Mouse (Mus musculus) bone marrow, adult 2 months (tissue): Measurements from ENCODE around the gene Cyb5r3. TPM values are rescaled to one million over a fixed set of nuclear protein-coding genes. Genes with fewer than 3 reads are reported as not detected.

ENCODE experiments used
- H3K27ac ChIP-seq: fragments of 200-500 bp; 2 replicates; pipeline ENCODE4 v1.5.1; 2012; ENCODE audit warnings: low read depth, mild to moderate bottlenecking, control low read depth, inconsistent platforms, low read length; ENCODE audit not compliant: control insufficient read depth, poor library complexity, insufficient read depth
- H3K4me1 ChIP-seq: fragments of 200-500 bp; 2 replicates; pipeline ENCODE4 v1.6.1; 2011; ENCODE audit warnings: low read length; ENCODE audit not compliant: control insufficient read depth, insufficient read depth
- H3K4me3 ChIP-seq: fragments of 200-500 bp; replicated peaks from 2 replicates; pipeline ENCODE3; 2011; ENCODE audit warnings: mild to moderate bottlenecking, low read depth, low read length, control low read depth; ENCODE audit not compliant: control insufficient read depth
- CTCF ChIP-seq: fragments of 200-500 bp; IDR thresholded peaks from 2 replicates; pipeline ENCODE4 v1.5.1; 2011; ENCODE audit warnings: low read length, control low read depth; ENCODE audit not compliant: control insufficient read depth, insufficient read depth
- POLR2A ChIP-seq: fragments of 200-500 bp; IDR thresholded peaks from 2 replicates; pipeline ENCODE4 v1.6.1; 2011; ENCODE audit warnings: low read depth, mild to moderate bottlenecking, control low read depth, low read length, borderline replicate concordance; ENCODE audit not compliant: control insufficient read depth
- WGBS: fragments of 180-500 bp; shearing (Covaris S2); methylation state at CpG from one replicate; pipeline ENCODE4 v1.1.7; 2018; 5-methylcytosine and 5-hydroxymethylcytosine counted together
- polyA plus RNA-seq: library from polyadenylated mRNA; stranded (reverse); fragments of >200 nt; gene quantifications from 2 replicates; pipeline ENCODE4 v1.2.4, GENCODE M21; 2011; ENCODE audit warnings: low replicate concordance; ENCODE audit not compliant: missing spikeins, insufficient read depth, insufficient read length

The Cyb5r3 gene
- polyA plus RNA-seq, 1 experiment: 53.6 TPM

- Histone ChIP-seq H3K4me3 (no peak overlapping the region), H3K27ac (no peak overlapping the region), H3K4me1 (no peaks in the 10 kb centered on the region)
- no peak for TF ChIP-seq CTCF
- TF ChIP-seq POLR2A: no peak
- WGBS: 84% methylated on average over 6 of the region's 6 CpGs
These were observed 64.6 kb downstream of the Cyb5r3 start for GRCm38 (mm10) chr15:83107814-83108213.

GRCm38 (mm10) chr15:83106426-83106825, 66.0 kb downstream of the Cyb5r3 start:
- no peak for TF ChIP-seq CTCF
- TF ChIP-seq POLR2A: no peak
- WGBS: 86% methylated on average over 6 of the region's 6 CpGs
- H3K4me1 ChIP-seq: no peaks in the 10 kb centered on the region
- H3K27ac ChIP-seq: no peak overlapping the region
- H3K4me3 ChIP-seq: no peak overlapping the region

Other genes starting within 250 kb of the Cyb5r3 start
- gene Tcf20, start 184.7 kb downstream of the Cyb5r3 start, polyA plus RNA-seq: 13.8 and 26.4 TPM in 2 replicates
- 26.4 and 69.6 TPM in 2 replicates for gene Nfam1, start 139.3 kb downstream of the Cyb5r3 start, polyA plus RNA-seq
- 22.8 and 31.5 TPM in 2 replicates for gene Serhl, start 83.1 kb downstream of the Cyb5r3 start, polyA plus RNA-seq
- gene Rrp7a, start 49.8 kb downstream of the Cyb5r3 start, polyA plus RNA-seq: 24.6 and 31.6 TPM in 2 replicates
- gene Poldip3, start 23.2 kb downstream of the Cyb5r3 start, polyA plus RNA-seq: 24.6 and 42.3 TPM in 2 replicates
- 1.1 and 4.7 TPM in 2 replicates for gene A4galt, start 79.2 kb upstream of the Cyb5r3 start, polyA plus RNA-seq
- gene Arfgap3, start 177.7 kb upstream of the Cyb5r3 start, polyA plus RNA-seq: 7.5 and 12.1 TPM in 2 replicates